Mouse (Mus musculus) CD4-positive, CD25-positive, alpha-beta regulatory T cell (primary cell): ENCODE results near the gene 1700029I15Rik. TPM values are rescaled to one million over a fixed set of nuclear protein-coding genes. Genes with fewer than 3 reads are reported as not detected.

Experiments used
- polyA plus RNA-seq: library from polyadenylated mRNA; unstranded; fragments of 100-300 nt; shearing (Covaris generic); gene quantifications from one replicate; pipeline ENCODE4 v1.2.1, GENCODE M21; 2017

The 1700029I15Rik gene
- polyA plus RNA-seq, result 7.1 TPM

GRCm38 (mm10) chr2:92381901-92382588, at the start of gene 1700029I15Rik:
TSS of gene 1700029I15Rik (plus strand) at chr2:92382538.

GRCm38 (mm10) chr2:92374514-92374913, 7.8 kb upstream of the 1700029I15Rik start, which contains the start of the genes Pex16 and Large2:
TSS of gene Pex16 (plus strand) at chr2:92374676.
TSS of gene Large2 (minus strand) at chr2:92374869.

GRCm38 (mm10) chr2:92401091-92401561, 18.8 kb downstream of the 1700029I15Rik start, which contains the start of gene Mapk8ip1:
TSS of gene Mapk8ip1 (minus strand) at chr2:92401263.

GRCm38 (mm10) chr2:92433578-92434374, 51.4 kb downstream of the 1700029I15Rik start, which contains the start of gene Cry2:
TSS of gene Cry2 (minus strand) at chr2:92434043.

Other genes with a start within 250 kb of the 1700029I15Rik start
- gene Pex16, start 7.9 kb upstream of the 1700029I15Rik start, polyA plus RNA-seq, result 51.9 TPM
- gene Large2, start 7.7 kb upstream of the 1700029I15Rik start, polyA plus RNA-seq, result 1.1 TPM
- 1.3 TPM for gene Mapk8ip1, start 18.7 kb downstream of the 1700029I15Rik start, polyA plus RNA-seq
- 21.3 TPM for gene Cry2, start 51.5 kb downstream of the 1700029I15Rik start, polyA plus RNA-seq
- gene Slc35c1, start 78.0 kb downstream of the 1700029I15Rik start, polyA plus RNA-seq, result 73.4 TPM
- gene Chst1, start 217.2 kb downstream of the 1700029I15Rik start, polyA plus RNA-seq, result not detected